Mouse (Mus musculus) lung, adult 2 months (tissue): ENCODE results near the gene 4930558C23Rik.
"Not testable (repeated sequence)": the region's sequence is repeated elsewhere in the genome, so short reads cannot be mapped to it uniquely, and the experiment has no call there.

ENCODE experiments used
- CTCF ChIP-seq: fragments of 200-500 bp; IDR thresholded peaks from 2 replicates; pipeline ENCODE4 v1.5.1; 2011; ENCODE audit warnings: mild to moderate bottlenecking, low read length, control low read depth; ENCODE audit not compliant: insufficient read depth
- POLR2A ChIP-seq: fragments of 200-500 bp; IDR thresholded peaks from 2 replicates; pipeline ENCODE4 v1.6.1; 2011; ENCODE audit warnings: low read depth, mild to moderate bottlenecking, control low read depth, low read length, borderline replicate concordance; ENCODE audit errors: extremely low read depth

- TF ChIP-seq CTCF, POLR2A: not testable (repeated sequence)
Measured at GRCm38 (mm10) chr3:95343356-95344000, 59.2 kb downstream of the 4930558C23Rik start.
